Mouse (Mus musculus): ENCODE results near the gene Trip6. TPM values are rescaled to one million over a fixed set of nuclear protein-coding genes. Genes with fewer than 3 reads are reported as not detected.

Gene Trip6
- polyA plus RNA-seq, 1 experiment from 2014 or later, result 50.1 TPM

- Histone ChIP-seq H3K4me3 (ENCODE audit: low read depth, low read length) (no peak overlapping the region), H3K9ac (replicated peaks; ENCODE audit: low read depth) (no peak overlapping the region), H3K27ac (ENCODE audit: low read length) (no peak overlapping the region), H3K36me3 (ENCODE audit: insufficient read depth, low read length) (peaks cover 6% of the 10 kb centered on the region; the same call in 1 of the 2 replicates), H3K4me1 (ENCODE audit: insufficient read depth, low read depth, low read length) (peaks cover 10% of the 10 kb centered on the region), H3K4me2 (replicated peaks; ENCODE audit: low read depth, low read length) (no peak overlapping the region), H3K27me3 (replicated peaks; ENCODE audit: insufficient read depth, low read length) (no peaks in the 10 kb centered on the region), H3K9me3 (ENCODE audit: low read length) (no peaks in the 10 kb centered on the region)
- WGBS, result 70% methylated on average over 8 of the region's 8 CpGs
- DNase-seq (ENCODE audit: low spot score) (no peak), ATAC-seq (no peak)
- no peak for TF ChIP-seq EP300 (IDR thresholded peaks at IDR 0.05)
- TF ChIP-seq CTCF (IDR thresholded peaks at IDR 0.05), result no peak
Measured at GRCm38 (mm10) chr5:137317361-137317760, 3.2 kb upstream of the Trip6 start.

GRCm38 (mm10) chr5:137315084-137315903 lies 1.1 kb upstream of the Trip6 start:
- peak; percentile 59 for DNase-seq (ENCODE audit: low spot score)

GRCm38 (mm10) chr5:137313466-137314192 lies 575 bp downstream of the Trip6 start:
- Histone ChIP-seq H3K4me3 (ENCODE audit: low read depth, low read length) (peak overlapping the region; percentile 60), H3K27ac (ENCODE audit: low read length) (peak overlapping the region; percentile 94), H3K27me3 (replicated peaks; ENCODE audit: insufficient read depth, low read length) (no peaks in the 10 kb centered on the region), H3K4me1 (ENCODE audit: insufficient read depth, low read depth, low read length) (peaks cover 10% of the 10 kb centered on the region), H3K4me2 (replicated peaks; ENCODE audit: low read depth, low read length) (peak overlapping the region; percentile 83), H3K36me3 (ENCODE audit: insufficient read depth, low read length) (peaks cover 14% of the 10 kb centered on the region; the same call in 1 of the 2 replicates), H3K9ac (replicated peaks; ENCODE audit: low read depth) (peak overlapping the region; percentile 89), H3K9me3 (ENCODE audit: low read length) (no peaks in the 10 kb centered on the region)
- DNase-seq (ENCODE audit: low spot score), result peak; percentile 76
- WGBS, result 1% methylated on average over 22 of the region's 22 CpGs
- TF ChIP-seq EP300 (IDR thresholded peaks at IDR 0.05) (no peak), CTCF (IDR thresholded peaks at IDR 0.05) (no peak)
- ATAC-seq, result peak; percentile 29; the same call in 1 of the 2 replicates

More at GRCm38 (mm10) chr5:137315084-137315903, 1.1 kb upstream of the Trip6 start:
- H3K36me3 ChIP-seq (ENCODE audit: insufficient read depth, low read length), result peaks cover 11% of the 10 kb centered on the region; the same call in 1 of the 2 replicates
- H3K4me3 ChIP-seq (ENCODE audit: low read depth, low read length), result no peak overlapping the region
- 36% methylated on average over 30 of the region's 30 CpGs for WGBS
- H3K4me1 ChIP-seq (ENCODE audit: insufficient read depth, low read depth, low read length), result peaks cover 10% of the 10 kb centered on the region
- H3K27me3 ChIP-seq (replicated peaks; ENCODE audit: insufficient read depth, low read length), result no peaks in the 10 kb centered on the region
- no peak overlapping the region for H3K9ac ChIP-seq (replicated peaks; ENCODE audit: low read depth)
- H3K9me3 ChIP-seq (ENCODE audit: low read length), result no peaks in the 10 kb centered on the region
- peak; percentile 29 for ATAC-seq
- no peak for TF ChIP-seq EP300 (IDR thresholded peaks at IDR 0.05)
- TF ChIP-seq CTCF (IDR thresholded peaks at IDR 0.05), result peak; percentile 66
- H3K27ac ChIP-seq (ENCODE audit: low read length), result no peak overlapping the region
- H3K4me2 ChIP-seq (replicated peaks; ENCODE audit: low read depth, low read length), result no peak overlapping the region

GRCm38 (mm10) chr5:137308356-137308755 lies 5.8 kb downstream of the Trip6 start:
- no peak overlapping the region for H3K4me2 ChIP-seq (replicated peaks; ENCODE audit: low read depth, low read length)
- H3K9ac ChIP-seq (replicated peaks; ENCODE audit: low read depth), result peak overlapping the region; percentile 92; the same call in 1 of the 2 replicates
- peak overlapping the region; percentile 96; the same call in 1 of the 2 replicates for H3K27ac ChIP-seq (ENCODE audit: low read length)
- H3K27me3 ChIP-seq (replicated peaks; ENCODE audit: insufficient read depth, low read length), result no peaks in the 10 kb centered on the region
- DNase-seq (ENCODE audit: low spot score) (no peak), ATAC-seq (no peak)
- WGBS, result 96% methylated on average over 4 of the region's 4 CpGs
- no peak for TF ChIP-seq EP300 (IDR thresholded peaks at IDR 0.05)
- TF ChIP-seq CTCF (IDR thresholded peaks at IDR 0.05), result peak; percentile 23
- peaks cover 16% of the 10 kb centered on the region; the same call in 1 of the 2 replicates for H3K4me1 ChIP-seq (ENCODE audit: insufficient read depth, low read depth, low read length)
- H3K9me3 ChIP-seq (ENCODE audit: low read length), result no peaks in the 10 kb centered on the region
- H3K36me3 ChIP-seq (ENCODE audit: insufficient read depth, low read length), result peaks cover 14% of the 10 kb centered on the region; the same call in 1 of the 2 replicates
- no peak overlapping the region for H3K4me3 ChIP-seq (ENCODE audit: low read depth, low read length)

- TF ChIP-seq EP300 (IDR thresholded peaks at IDR 0.05), result peak; percentile 94
- TF ChIP-seq CTCF (IDR thresholded peaks at IDR 0.05), result no peak
- under 1% methylated on average over 42 of the region's 72 CpGs for WGBS
- peaks cover 14% of the 10 kb centered on the region; the same call in 1 of the 2 replicates for H3K36me3 ChIP-seq (ENCODE audit: insufficient read depth, low read length)
Measured at GRCm38 (mm10) chr5:137307071-137307912, 6.9 kb downstream of the Trip6 start, which contains the start of gene Srrt. Gene Srrt, minus strand, starts transcription at chr5:137307674.

More at GRCm38 (mm10) chr5:137307071-137307912, 6.9 kb downstream of the Trip6 start, which contains the start of gene Srrt:
- peaks cover 16% of the 10 kb centered on the region; the same call in 1 of the 2 replicates for H3K4me1 ChIP-seq (ENCODE audit: insufficient read depth, low read depth, low read length)
- peak; percentile 93 for ATAC-seq
- no peaks in the 10 kb centered on the region for H3K9me3 ChIP-seq (ENCODE audit: low read length)
- peak; percentile 98 for DNase-seq (ENCODE audit: low spot score)
- H3K27ac ChIP-seq (ENCODE audit: low read length), result peak within 1 kb of the TSS; percentile 96
- peak within 1 kb of the TSS; percentile 92 for H3K9ac ChIP-seq (replicated peaks; ENCODE audit: low read depth)
- peak within 1 kb of the TSS; percentile 89 for H3K4me3 ChIP-seq (ENCODE audit: low read depth, low read length)
- H3K4me2 ChIP-seq (replicated peaks; ENCODE audit: low read depth, low read length), result peak within 1 kb of the TSS; percentile 74
- no peaks in the 10 kb centered on the region for H3K27me3 ChIP-seq (replicated peaks; ENCODE audit: insufficient read depth, low read length)

All from lung, postnatal 0 days (tissue).